Mouse (Mus musculus): Measurements from ENCODE around the gene Chd9.
A peak's percentile ranks its signal among the peaks of the same experiment; 100 is the strongest.

The Chd9 gene

DNA sequence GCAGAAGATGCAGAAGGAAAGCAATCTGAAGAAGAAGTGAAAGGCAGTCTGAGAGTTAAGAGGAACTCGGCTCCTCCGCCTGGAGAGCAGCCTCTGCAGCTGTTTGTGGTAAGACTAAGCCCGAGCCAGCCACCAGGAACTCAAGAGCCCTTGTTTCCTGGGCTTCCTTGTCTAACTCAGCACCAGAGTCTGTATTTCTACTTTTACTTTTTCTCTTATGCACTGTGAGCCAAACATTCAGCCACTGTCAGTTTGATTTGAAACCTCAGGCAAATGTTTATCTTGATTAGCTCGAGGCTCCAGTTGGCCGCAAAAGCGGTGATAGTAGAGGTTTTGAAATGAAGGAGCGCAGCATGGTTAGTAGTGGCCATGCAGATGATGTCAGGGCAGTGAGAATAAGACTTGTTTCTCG lies 148.8 kb downstream of the Chd9 start:
- DNase-seq (ENCODE audit: low spot score): no peak

DNA sequence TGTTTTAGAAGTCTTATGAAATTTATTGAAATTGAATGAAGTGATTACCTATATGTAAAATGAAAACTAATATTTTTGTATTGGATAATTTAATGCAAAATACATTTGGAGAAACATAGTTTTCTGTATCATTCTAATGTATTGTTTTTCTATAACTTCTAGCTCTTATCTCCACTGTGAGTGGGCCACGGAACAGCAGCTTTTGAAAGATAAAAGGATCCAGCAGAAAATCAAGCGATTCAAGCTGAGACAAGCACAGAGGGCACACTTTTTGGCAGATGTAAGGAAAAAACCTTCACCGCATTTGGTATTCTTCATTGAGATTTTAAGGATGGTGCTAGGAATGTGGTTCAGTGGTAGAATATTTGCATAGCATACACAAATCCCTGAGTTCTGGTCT lies 150.6 kb downstream of the Chd9 start:
- DNase-seq (ENCODE audit: low spot score): no peak

DNA sequence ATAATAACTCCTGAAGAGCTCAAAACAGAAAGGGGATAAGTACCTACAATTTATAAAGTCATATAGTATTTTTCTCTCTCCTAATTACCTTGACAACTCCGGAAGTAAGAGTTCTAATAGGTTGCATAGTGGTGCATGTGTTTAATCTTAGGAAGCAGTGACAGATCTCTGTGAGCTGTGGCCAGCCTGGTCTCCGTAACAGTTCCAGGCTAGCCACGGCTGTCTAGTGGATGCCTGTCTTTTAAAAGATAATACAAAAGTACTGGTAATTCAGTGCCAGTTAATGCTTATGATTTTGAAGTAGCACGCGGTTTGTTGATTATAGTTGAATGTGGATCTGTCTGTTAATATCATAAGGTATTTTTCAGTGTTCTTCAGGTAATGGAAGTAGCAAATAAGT lies 151.1 kb downstream of the Chd9 start:
- DNase-seq (ENCODE audit: low spot score): no peak

DNA sequence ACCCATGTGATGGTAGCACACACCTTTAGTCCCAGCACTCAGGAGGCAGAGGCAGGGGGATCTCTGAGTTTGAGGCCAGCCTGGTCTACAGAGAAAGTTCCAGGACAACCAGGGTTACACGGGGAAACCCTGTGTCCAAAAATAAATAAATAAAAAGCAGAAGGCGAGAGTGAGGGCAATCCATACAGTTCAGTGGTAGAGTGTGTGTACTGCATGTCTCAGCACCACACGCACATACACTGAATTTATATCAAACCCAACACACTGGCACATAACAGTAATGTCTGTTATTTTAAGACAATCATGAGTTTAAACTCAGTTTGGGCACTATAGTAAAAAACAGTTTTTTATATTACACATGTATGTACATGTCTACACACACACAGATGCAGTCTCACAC lies 153.9 kb downstream of the Chd9 start:
- no peak for DNase-seq (ENCODE audit: low spot score)

DNA sequence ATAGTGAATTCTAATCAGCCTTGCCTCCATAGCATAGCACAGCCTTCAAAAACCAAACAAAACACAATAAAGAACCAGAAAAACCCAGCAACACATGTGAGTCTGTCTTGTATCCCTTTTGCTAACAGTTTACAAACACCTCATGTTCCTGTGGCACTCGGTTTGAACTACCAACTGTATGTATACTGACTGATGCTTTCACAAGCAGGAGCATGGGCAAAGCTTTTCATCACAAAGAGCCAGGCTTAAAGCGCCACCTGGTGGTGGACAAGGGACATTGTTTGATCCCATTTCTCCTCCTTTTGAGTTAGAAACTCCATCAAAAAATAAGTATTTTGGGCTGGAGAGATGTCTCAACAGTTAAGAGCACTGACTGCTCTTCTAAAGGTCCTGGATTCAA lies 191.6 kb downstream of the Chd9 start:
- peak; percentile 84 for DNase-seq (ENCODE audit: low spot score)

DNA sequence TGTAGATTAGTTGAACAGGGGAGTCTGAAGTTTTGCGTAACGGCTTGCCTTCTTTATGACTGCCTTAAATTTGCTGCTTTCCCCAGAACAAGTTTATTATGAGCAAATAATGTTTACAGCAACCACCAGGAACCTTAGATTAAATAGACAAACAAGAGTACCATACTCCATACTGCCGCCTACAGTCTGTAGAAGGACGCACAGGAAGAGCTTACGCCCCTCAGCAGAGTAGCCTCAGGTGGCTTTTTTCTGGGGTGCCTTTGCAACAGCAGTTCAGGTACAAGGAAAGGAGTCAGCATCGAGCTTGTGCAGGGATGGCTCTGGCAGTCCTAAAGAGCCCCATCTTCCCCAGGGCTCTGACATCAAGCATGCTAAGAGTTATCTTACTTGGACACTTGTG lies 206.3 kb downstream of the Chd9 start:
- peak; percentile 13 for DNase-seq (ENCODE audit: low spot score)

DNA sequence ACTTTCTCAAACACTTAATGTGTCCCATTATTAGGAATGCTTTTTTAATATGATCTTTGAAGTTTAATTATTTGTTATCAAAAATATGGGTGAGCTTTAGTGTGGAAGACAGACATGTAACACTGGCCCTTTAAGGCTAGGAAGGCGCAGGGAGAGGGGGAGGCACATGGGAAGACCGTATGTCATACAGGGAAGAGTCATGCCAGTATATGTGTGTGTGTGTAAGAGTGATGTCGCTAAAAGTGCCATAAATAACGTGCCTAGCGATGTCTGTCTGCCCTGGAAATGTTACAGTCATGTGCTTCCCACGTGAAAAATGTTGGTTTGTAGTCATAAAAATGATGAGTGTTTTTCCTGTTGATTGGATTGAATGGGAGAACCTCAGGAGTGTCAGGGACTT lies 208.8 kb downstream of the Chd9 start:
- no peak for DNase-seq (ENCODE audit: low spot score)

DNA sequence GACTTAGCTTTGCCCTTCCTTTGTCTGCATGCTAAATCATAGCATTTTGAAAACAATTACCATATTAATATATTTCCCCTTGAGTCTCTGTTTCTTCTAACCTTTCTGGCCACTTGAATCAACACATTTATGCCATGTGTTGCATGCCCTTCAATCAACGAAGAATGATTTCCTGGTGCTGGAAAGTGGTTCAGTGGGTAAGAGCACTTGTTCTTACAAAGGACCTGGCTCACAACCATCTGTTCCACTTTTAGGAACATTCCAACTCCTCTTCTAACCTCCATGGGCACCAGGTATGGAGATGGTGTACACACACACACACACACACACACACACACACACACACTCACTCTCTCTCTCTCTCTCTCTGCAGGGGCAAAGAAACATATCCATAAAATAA lies 210.5 kb downstream of the Chd9 start:
- no peak for DNase-seq (ENCODE audit: low spot score)

DNA sequence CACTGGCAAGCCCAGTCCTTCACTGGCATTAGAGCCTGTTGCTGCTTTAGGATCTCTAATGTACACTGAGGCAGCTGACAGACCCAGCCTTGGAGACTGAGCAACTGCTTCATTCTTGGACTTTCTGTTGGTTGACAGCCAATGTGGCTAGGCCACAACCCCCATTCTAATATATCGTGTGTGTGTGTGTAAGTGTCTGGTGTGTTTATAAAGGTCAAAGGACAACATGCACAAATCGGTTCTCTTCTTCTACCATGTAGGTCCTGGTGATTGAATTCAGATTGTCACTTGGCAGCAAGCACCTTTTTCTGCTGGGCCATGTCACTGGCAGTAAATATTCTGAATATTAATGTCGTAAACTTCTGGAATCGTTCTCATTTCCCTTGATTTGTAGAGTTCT lies 218.2 kb downstream of the Chd9 start:
- no peak for DNase-seq (ENCODE audit: low spot score)

DNA sequence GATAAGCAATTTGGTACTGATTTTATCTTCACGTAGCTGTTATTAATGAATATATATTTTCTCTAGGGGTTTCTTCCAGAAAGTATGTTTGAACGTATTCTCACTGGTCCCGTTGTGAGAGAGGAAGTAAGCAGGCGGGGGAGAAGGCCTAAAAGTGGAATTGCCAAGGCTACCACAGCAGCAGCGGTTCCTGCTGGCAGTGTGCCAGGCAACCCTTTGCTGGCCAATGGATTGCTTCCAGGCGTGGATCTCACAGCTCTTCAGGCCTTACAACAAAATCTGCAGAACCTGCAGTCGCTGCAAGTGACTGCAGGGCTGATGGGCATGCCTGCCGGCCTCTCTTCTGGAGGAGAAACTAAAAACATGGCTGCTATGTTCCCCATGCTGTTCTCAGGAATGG lies 222.9 kb downstream of the Chd9 start:
- no peak for DNase-seq (ENCODE audit: low spot score)

DNA sequence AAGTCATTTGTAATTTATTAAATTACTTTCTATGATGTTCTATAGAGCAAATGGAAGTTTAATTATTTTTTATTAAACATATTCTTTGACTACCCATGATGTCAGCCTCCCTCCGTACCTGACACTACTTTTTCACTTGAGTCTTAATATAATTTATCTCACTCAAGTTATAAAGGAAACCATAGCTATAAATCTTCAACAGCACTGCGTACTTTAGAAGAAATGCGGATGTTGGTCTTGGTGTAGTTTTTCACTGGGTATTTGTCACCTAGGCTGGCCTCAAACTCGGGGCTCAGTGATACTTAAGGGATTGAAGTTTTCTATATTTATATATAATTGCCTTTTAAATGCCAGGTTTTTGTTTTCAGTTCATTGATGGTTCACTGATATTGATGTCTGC lies 226.3 kb downstream of the Chd9 start:
- no peak for DNase-seq (ENCODE audit: low spot score)

DNA sequence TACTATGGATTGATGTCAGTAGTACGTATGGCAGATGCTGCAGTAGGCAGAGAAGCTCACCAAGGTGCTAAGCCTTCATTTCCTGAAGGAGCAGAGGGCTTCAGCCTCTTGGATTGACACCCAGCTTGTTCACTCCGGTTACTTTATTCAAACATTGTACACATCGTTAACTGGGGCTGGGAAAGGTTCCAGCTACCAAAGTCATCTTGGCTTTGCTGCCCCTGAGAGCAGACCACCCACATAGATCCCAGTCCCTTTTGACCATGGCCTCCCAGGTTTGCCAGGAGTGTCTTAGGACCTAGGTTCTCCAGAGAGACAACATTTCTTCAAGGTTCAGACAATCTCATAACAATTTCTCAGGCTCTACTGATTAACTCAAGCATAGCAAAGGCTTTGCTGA lies 228.7 kb downstream of the Chd9 start:
- no peak for DNase-seq (ENCODE audit: low spot score)

DNA sequence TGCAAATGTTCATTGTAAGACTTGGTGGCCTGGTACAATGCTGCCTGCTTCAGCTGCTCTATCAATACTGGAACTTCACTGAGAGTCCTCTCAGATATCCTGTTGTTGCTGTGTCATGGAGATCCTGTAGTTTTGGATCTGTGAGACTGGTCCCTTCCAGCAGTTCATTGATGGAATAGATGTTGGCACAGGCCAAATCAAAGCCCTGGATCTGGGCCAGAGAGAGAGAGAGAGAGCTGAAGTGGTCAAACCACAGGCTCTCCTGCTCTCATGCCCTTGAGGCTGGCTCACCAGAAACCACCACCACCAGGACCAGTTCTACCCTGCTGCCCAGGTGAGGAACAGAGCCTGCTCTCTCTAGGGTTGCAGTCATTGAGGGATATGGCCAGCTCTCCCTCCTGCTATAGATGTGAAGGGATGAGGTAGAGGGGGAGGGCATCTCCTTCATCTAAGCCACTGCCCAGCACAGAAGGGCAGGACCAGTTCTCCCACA lies 231.0 kb downstream of the Chd9 start:
- no peak for DNase-seq (ENCODE audit: low spot score)

DNA sequence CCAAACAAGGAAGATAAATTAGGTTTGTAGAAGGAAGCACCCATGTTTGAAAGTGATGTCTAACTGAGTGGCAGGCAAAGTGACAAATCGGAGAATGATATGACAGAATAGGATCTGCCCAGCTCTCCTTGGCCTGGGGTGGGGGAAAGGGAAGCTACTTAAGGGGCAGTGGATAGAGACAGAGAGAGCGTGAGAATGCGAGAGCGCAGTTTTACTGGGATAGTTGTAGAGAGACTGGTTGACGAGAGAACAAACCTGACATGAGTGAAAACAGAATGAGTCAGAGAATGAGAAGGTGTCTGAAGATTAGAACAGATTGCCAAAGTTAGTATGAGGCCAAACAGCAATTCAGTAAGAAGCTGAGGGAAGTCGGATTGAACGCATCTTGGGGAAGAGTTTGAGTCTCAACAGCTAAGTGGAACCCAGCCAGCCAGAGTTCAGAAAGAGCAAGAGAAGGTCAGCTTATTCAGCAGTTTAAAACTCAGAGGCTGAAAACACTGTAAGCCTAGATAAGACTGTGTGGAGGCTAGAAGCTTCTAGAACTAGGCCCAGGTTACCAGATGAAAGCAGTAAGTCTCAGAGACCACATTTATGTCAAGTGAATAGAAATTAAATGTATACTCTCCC lies 231.8 kb downstream of the Chd9 start:
- no peak for DNase-seq (ENCODE audit: low spot score)

DNA sequence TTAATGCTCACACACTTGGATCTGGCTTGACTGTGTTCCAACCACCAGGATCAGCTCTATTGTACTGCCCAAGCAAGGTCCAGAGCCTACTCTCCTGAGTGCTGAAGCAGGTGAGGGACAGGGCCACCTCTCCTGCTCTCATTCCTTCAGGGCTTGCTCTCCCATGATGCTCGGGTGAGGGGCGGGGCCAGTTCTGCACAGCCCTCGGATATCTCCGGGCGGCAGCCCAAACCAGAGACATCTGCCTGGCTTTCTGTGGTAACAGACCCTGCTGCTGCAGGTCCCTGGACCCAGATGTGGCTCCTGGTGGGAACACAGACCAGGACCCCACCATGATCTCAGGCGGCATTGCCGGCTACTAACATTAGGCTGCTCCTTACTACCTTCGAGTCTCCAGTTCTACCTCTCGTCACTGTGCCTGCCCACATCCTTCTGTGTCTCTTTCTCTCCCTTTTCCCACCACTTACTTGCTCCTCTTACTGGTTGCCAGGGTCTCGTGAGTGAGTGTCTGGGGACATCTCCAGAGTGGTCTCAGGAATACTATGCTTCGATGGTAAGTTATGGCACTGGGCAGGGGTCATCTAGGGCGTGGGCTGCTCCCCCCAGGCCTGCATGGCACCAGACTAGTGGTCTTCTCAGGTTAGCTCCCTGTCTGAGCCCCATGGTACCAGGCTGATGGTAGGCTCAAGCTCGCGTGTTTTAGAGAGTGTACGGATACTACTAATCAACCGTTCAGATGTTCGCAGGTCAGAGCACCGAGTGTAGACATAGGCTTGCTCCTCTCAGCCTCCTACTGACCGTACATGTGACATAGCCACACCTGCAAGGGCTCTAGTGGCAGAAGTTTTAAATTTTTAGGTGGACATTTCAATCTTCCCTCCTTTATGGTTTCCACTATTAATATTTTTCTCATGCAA lies 232.7 kb downstream of the Chd9 start:
- DNase-seq (ENCODE audit: low spot score): no peak

DNA sequence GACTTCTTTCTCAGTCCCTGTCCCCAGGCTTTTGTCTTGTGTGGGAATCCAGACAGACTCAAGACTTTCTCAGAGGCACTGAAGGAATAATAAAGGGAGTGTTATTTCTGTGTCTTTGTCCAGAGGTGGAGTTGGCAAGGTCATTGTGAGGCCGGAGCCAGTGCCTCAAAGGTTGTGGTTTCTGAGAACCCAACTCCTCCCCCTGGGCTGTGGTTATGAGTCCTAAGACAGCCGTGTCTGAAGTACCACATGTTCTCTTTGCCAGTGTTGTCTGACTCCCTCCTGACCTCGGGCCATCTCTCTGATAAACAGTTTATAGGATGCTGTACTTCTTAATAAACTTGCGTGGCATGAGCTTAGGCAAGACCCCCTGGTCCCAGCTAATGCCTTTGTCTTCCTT lies 237.0 kb downstream of the Chd9 start:
- DNase-seq (ENCODE audit: low spot score): no peak

DNA sequence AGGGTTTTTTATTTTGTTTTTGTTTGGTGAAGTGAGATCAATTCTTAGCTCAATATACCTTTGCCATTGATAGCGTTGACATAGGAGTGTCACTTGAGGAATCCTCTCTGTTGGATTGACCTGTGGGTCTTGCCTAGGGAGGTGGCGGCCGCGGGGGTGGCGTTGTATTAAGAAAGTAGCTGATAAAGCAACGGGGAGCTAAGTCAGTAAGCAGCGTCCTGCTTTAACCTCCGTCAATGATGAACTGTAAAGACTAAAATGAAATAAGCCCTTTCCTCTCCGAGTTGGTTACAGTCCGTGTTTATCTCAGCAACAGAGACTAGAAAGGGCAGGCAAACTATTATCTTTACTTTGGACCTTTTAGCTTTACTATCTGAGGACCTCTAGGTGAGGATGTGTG lies 241.3 kb downstream of the Chd9 start:
- DNase-seq (ENCODE audit: low spot score): peak; percentile 15

DNA sequence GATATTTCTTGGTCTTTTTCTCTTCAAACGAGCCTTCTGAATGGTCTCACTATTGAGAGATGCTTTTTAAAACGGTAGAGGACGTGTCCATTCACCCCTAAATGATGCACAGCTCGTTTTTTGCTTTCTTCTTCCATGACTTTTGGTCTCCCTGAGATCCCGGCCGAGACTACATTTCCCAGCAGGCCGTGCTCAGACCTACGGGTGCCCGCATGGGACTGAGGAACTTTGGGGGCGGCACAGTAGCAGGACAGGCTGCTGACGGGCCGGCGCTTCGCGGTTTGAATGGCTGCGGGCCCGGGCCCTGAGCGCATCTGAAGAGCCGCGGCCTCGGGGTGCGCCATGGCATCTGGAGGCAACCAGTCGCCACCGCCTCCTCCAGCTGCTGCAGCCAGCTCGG lies 241.7 kb downstream of the Chd9 start, which contains the start of gene Rbl2:
Gene Rbl2, plus strand, starts transcription at position 224 of the 400 bp plus-strand sequence.
- DNase-seq (ENCODE audit: low spot score): peak; percentile 94

DNA sequence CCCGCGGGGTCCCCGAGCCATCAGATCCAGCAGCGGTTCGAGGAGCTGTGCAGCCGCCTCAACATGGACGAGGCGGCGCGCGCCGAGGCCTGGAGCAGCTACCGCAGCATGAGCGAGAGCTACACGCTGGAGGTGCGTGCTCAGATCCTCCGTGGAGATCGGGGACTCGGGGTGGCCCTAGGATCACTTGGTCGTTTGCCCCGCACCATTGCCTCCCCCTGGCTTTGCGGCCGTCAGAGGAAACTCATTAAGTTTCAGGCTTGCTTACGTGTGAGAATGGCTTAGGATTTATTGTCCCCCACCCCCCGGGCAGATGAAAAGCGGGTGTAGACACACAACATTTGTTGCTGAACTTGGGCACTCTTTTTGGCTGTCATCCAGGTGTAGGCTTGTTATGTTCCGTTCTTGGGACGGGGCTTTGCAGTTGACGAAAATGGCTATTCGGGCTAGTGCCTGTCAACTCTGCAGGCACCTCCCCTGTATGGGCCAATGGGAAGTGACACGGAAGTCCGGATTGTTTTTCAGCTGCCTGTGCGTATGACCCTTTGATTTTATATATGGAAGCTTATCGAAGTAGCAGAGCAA lies 242.2 kb downstream of the Chd9 start:
- DNase-seq (ENCODE audit: low spot score): peak; percentile 71

DNA sequence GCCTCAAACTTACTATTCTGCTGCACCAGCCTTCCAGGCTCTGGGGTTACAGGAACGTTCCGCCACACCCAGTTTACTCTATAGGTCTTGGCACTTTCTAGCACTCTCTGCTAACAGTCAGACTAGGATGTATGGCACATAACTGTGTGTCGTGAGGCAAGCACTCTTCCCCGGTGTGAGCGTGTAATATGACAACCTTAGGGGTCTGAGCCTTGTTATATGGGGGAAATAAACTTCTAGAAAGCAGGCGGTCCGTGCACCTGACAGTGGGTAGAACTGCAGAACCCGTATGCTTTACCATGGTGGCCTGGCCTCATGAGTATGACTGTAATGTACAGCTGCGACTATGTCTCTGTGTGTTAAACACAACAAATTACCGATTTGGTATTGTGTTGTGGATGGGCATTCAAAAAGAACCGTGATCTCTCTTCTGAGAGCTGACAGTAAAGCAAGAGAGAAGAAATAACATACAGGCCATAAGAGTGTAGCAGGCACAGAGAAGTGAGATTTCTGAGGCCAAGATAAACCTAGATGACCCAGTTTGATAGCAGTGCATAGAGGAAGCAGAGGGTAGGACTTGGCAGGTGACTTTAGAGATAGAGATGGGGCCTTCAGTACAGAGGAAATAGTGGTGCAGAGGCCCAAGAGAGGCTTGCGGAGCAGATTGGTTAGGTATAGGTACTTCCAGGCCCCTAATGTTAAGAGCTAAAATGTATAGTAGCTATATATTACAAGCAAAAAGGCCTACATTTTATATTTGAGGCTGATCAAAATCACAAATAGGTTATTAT lies 249.1 kb downstream of the Chd9 start:
- no peak for DNase-seq (ENCODE audit: low spot score)

DNA sequence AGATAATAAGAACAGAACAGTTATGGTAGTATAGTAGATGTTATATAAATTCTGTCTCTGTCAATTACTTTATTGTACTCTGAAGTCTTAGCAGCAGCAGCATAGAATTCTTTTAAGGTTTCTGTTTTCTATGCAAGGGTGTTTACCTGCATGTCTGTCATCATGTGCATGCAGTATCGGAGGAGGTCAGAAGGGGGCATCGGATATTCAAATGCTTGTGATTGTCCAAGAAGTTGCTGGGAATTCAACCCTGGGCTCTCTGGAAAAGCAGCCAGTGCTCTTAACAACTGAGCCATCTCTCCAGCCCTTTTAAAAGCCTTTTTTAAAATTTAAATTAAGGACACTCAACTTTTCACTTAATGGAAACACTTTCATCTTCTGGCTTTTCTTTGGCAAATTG lies 251.5 kb downstream of the Chd9 start:
- DNase-seq (ENCODE audit: low spot score): peak; percentile 54

DNA sequence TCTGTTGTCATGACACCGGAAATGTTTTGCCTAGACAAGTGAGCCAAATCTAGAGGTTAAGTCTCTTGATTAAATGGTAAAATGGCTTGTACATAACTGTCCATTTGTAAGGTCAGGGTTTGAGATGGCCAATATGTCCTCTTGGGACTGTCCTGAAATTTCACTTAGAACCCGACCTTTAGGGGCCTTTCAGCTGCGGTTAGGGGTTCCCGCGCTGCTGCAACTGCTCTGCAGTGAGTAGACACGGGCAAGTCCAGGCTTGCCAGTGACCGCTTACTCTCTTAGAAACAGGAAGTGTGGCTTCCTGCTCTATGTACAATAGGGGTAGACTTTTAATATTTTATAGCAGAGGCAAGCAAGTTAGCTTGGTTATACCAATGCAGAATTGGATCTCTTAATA lies 253.8 kb downstream of the Chd9 start:
- DNase-seq (ENCODE audit: low spot score): no peak

Measured in retina, embryonic 14.5 days (tissue).